Mouse (Mus musculus): Measurements from ENCODE around the gene Polr2b. TPM values are rescaled to one million over a fixed set of nuclear protein-coding genes. Genes with fewer than 3 reads are reported as not detected.
A peak's percentile ranks its signal among the peaks of the same experiment; 100 is the strongest.

The Polr2b gene
- total RNA-seq, 2 experiments from 2014 or later: 31.5 to 31.8 TPM

DNA sequence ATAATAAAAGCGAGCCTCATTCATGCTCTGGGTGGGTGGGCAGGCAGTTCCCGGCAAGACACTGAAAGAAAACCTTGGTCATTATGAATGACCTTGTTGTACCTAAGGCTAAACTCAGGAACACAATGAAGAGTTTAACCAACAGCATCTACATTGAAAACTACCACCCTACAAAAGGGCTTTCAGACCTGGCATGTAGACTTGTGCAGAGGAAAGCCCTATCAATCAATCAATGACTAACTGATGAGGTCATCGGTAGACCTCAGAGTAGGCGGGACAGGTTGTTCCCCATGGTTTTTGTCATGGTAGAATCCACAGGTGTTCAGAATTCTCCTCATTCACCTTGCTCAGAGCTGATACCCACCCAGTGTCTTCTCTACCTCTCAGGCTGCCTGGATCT lies 50.0 kb downstream of the Polr2b start:
- no peak for DNase-seq
- intact Hi-C loops (cut with DNase I): loop anchor here (5.0 kb wide), 1 partner anchor 47 kb away; the partner anchor contains the start of gene Igfbp7

DNA sequence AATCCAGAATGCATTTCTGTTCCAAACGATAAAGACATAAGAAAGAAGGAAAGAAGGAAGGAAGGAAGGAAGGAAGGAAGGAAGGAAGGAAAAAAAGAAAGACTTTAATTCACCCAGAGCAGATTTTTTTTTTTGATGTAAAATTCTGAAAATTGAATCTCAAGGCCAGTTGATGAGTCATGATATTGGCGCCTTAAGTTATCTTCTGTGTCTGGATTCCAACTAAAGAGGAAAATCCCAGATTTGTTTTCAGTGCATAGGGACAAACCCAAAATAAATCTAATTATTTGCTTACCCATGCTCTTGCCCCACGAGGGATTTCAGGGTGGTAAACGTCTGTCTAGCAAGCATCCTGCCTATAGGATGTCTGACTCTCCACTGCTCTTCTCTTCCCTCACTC lies 51.1 kb downstream of the Polr2b start:
- intact Hi-C loops (cut with DNase I): no loop called here

DNA sequence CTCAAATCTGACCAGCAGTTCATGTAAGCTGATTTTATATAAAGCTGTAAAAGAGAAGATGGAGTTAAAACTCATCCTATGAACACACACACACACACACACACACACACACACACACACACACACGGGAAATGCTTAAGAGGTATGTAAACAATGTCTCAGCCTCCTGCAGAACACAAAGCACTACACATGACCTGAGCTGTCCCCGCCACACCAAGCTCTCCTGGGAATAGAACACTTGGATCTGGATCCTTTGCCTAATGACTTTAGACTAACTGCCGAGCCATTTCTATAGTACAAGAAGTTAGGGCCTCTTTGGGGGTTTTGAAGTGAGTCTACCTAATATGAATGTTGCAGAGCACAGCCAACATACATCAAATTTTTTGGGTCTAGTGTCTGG lies 52.2 kb downstream of the Polr2b start:
- no peak for DNase-seq
- intact Hi-C loops (cut with DNase I): no loop called here

More for the DNA sequence above, 51.1 kb downstream of the Polr2b start:
- DNase-seq: no peak

DNA sequence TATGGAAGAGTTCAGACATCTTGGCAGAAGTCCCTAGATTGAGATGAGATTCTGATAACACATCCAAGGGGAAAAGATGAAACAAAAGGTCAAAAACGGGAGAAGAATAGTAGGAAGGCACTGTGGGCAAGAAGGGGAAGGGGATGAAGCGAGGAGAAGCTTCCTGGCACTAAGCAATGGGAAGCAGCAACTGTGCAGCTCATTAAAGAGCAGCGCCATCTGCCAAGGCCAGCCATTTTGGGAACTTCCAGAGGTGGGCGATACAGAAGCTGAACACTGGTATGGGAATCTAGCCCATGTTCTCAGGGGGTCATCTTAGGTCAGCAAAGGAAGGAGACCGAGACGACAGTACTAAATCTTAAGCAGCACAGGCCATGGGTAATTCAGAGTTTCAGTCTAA lies 53.7 kb downstream of the Polr2b start:
- DNase-seq: no peak
- intact Hi-C loops (cut with DNase I): no loop called here

GRCm38 (mm10) chr5:77364443-77365038 lies 54.6 kb downstream of the Polr2b start:
- DNase-seq: no peak
- intact Hi-C loops (cut with DNase I): no loop called here

GRCm38 (mm10) chr5:77366313-77366712 lies 56.4 kb downstream of the Polr2b start:
- DNase-seq: peak in 1 of 2 experiments; percentile 41
- intact Hi-C loops (cut with DNase I): loop anchor here (2.0 kb wide), 1 partner anchor 32 kb away; no protein-coding TSS in a partner anchor

GRCm38 (mm10) chr5:77367145-77367544 lies 57.2 kb downstream of the Polr2b start:
- intact Hi-C loops (cut with DNase I): loop anchor here (2.0 kb wide), 1 partner anchor 32 kb away; no protein-coding TSS in a partner anchor
- DNase-seq: no peak

- no peak for DNase-seq
Measured at GRCm38 (mm10) chr5:77367682-77368081, 57.7 kb downstream of the Polr2b start.

GRCm38 (mm10) chr5:77368194-77368593 lies 58.2 kb downstream of the Polr2b start:
- no peak for DNase-seq
- intact Hi-C loops (cut with DNase I): no loop called here

More at GRCm38 (mm10) chr5:77367682-77368081, 57.7 kb downstream of the Polr2b start:
- intact Hi-C loops (cut with DNase I): loop anchor here (2.0 kb wide), 1 partner anchor 31 kb away; no protein-coding TSS in a partner anchor

- intact Hi-C loops (cut with DNase I): no loop called here
- no peak for DNase-seq
Measured at GRCm38 (mm10) chr5:77369394-77369793, 59.4 kb downstream of the Polr2b start.

DNA sequence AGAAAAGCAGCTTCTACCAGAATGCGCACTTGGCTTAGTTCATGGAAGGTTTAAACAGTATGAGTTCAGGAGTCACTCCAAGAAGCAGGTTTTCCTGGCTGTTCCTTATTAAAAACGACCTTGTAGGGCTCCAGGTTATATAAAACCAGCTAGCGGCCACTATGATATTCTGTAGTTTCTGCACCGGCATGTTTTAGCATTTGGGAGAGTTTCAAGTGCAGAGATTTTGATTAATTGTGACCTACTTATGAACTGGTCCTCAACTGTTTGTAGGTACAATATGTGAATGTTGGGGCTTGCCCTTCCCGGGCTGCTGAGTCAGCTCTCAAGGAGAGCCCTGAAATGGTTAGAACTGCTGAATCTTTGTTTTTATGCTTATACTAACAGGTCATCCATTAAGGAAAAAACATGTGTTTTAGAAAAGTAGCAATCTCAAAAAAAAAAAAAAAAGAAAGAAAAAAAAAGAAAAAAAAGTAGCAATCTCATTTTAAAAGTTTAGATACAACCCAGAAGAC lies 60.5 kb downstream of the Polr2b start:
- intact Hi-C loops (cut with DNase I): no loop called here
- no peak for DNase-seq

DNA sequence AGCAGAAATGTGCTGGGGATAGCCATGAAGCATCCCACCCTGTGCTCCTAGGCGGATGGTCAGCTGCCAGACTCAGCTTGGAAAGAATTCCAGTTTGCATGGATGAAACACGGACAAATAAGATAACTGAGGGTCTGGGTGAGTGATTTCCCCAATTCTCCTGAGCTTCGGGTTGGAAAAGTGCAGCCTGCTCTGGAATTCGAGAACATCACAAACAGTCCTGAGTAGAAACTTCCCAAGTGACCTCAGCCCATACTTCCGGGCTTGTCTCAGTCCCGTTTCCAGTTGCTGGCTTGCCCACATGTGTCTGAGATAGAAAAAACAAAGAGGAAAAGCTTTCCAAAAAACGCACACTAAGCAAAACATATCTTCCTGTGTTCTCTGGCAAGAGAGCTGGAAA lies 62.3 kb downstream of the Polr2b start:
- DNase-seq: peak; percentile 70 to 71
- intact Hi-C loops (cut with DNase I): loop anchor here (2.0 kb wide), 1 partner anchor 15 kb away; no protein-coding TSS in a partner anchor

DNA sequence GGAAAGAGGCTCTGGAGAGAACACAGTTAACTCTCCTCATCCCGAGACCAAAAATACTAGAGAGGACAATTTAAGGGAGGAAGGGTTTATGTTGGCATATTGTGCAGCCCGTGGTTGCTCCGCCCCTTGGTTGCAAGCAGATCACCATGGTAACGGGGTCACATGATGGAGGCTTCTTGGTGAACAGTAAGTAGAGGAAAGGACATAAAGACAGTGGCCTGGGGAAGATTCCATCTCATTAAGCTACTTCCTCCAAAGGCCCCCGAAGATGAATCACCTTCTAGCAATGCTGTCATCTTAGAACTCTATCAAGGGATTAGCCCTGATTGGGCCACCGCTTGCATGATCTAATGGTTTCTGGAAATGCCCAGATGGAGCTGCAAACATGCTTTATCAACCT lies 62.8 kb downstream of the Polr2b start:
- DNase-seq: peak in 1 of 2 experiments; percentile 50
- intact Hi-C loops (cut with DNase I): loop anchor here (2.0 kb wide), 1 partner anchor 14 kb away; no protein-coding TSS in a partner anchor

- intact Hi-C loops (cut with DNase I): no loop called here
- DNase-seq: no peak
Measured at GRCm38 (mm10) chr5:77374945-77375344, 65.0 kb downstream of the Polr2b start.

DNA sequence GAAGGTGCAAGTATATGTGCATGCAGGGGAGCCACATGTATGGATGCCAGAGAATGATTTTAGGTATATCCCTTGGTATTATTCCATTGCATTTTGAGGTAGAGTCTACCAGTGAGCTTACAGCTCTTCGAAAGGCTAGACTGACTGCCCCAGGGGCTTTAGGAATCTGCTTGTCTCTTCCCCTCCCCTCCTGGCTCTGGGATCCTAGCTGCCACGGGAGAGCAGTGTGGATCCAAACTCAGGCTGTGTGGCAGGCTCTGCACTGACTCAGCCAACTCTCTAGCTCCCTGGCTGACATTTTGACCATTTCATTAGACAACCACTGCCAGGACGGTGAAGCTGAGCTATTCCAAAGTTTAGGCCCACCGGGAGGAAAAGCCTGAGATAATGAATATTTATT lies 65.6 kb downstream of the Polr2b start:
- intact Hi-C loops (cut with DNase I): no loop called here
- no peak for DNase-seq

- DNase-seq: no peak
- intact Hi-C loops (cut with DNase I): no loop called here
Measured at GRCm38 (mm10) chr5:77378027-77378426, 68.1 kb downstream of the Polr2b start.

GRCm38 (mm10) chr5:77379434-77380135 lies 69.6 kb downstream of the Polr2b start:
- no peak for DNase-seq
- intact Hi-C loops (cut with DNase I): no loop called here

- intact Hi-C loops (cut with DNase I): no loop called here
- DNase-seq: no peak
Measured at GRCm38 (mm10) chr5:77380321-77380901, 70.5 kb downstream of the Polr2b start.

DNA sequence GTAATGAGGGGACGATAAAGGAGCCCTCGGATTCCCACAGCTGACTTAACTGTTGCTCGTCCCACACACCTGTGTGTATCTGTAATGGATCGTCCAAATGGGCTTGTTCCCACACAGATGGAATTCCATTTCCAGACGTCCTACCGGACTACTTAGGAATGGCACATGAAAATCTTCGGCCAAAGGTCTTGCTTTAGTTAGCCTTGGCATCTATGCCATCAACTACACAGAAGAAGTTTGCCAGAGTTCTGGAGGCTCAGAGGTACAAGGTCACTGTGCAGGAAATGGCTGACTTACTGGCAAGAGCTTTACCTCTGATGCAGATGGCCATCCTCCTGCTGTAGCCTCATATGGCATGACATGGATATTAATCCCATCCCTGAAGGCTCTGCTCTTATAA lies 71.3 kb downstream of the Polr2b start:
- intact Hi-C loops (cut with DNase I): no loop called here
- no peak for DNase-seq

- no peak for DNase-seq
- intact Hi-C loops (cut with DNase I): no loop called here
Measured at GRCm38 (mm10) chr5:77381686-77382085, 71.7 kb downstream of the Polr2b start.
